Comparison of ENCODE assay signal across 8 mouse cellular contexts in genomic region chr7:80825843-80826403, GRCm38 (mm10). TPM values are rescaled to one million over a fixed set of nuclear protein-coding genes. Genes with fewer than 3 reads are reported as not detected.
A peak's percentile ranks its signal among the peaks of the same experiment; 100 is the strongest.
DNase-seq lines count a peak whose midpoint lies in the region; ATAC-seq lines count a peak whose summit lies in the region.

Gene Iqgap1 (minus strand): TSS chr7:80825974.

- WGBS in kidney, embryonic 16.5 days: 30% methylated on average over 11 of the region's 11 CpGs
- WGBS in forebrain, embryonic 16.5 days: 81% methylated on average over 11 of the region's 11 CpGs
- 75% methylated on average over 11 of the region's 11 CpGs for WGBS in hindbrain, embryonic 16.5 days

- no peak within 1 kb of the TSS for H3K9ac ChIP-seq in kidney, embryonic 16.5 days (replicated peaks; ENCODE audit: low read length)
- no peak within 1 kb of the TSS for H3K9ac ChIP-seq in forebrain, embryonic 16.5 days (replicated peaks; ENCODE audit: low read depth, low read length)
- H3K9ac ChIP-seq in hindbrain, embryonic 16.5 days (ENCODE audit: low read depth, low read length): no peak within 1 kb of the TSS

- H3K9me3 ChIP-seq in kidney, embryonic 16.5 days (ENCODE audit: low read length): no peaks in the 10 kb centered on the region
- H3K9me3 ChIP-seq in forebrain, embryonic 16.5 days (ENCODE audit: control insufficient read depth, low read length): no peaks in the 10 kb centered on the region
- no peaks in the 10 kb centered on the region for H3K9me3 ChIP-seq in hindbrain, embryonic 16.5 days (ENCODE audit: control insufficient read depth, low read length)

- ATAC-seq in kidney, embryonic 16.5 days (ENCODE audit: low FRiP score, low TSS enrichment): peak; percentile 27; the same call in 1 of the 2 replicates
- ATAC-seq in forebrain, embryonic 16.5 days: no peak
- ATAC-seq in hindbrain, embryonic 16.5 days: no peak
- ATAC-seq in frontal cortex, adult (ENCODE audit: low TSS enrichment): no peak

- no peaks in the 10 kb centered on the region for H3K36me3 ChIP-seq in kidney, embryonic 16.5 days (ENCODE audit: insufficient read depth, low read length)
- H3K36me3 ChIP-seq in forebrain, embryonic 16.5 days (ENCODE audit: control insufficient read depth, insufficient read depth): no peaks in the 10 kb centered on the region
- no peaks in the 10 kb centered on the region for H3K36me3 ChIP-seq in hindbrain, embryonic 16.5 days (ENCODE audit: control insufficient read depth, insufficient read depth, low read length)

- no peaks in the 10 kb centered on the region for H3K27me3 ChIP-seq in kidney, embryonic 16.5 days (ENCODE audit: insufficient read depth, low read length)
- no peaks in the 10 kb centered on the region for H3K27me3 ChIP-seq in forebrain, embryonic 16.5 days (replicated peaks; ENCODE audit: control insufficient read depth, insufficient read depth, low read length)
- H3K27me3 ChIP-seq in hindbrain, embryonic 16.5 days (replicated peaks; ENCODE audit: control insufficient read depth, insufficient read depth, low read length): no peaks in the 10 kb centered on the region

- DNase-seq in kidney, postnatal 25 days: no peak
- DNase-seq in R1 (ENCODE audit: low read depth, low spot score): peak; percentile 63
- peak; percentile 43 for DNase-seq in lung, postnatal 10 days
- DNase-seq in right cerebral cortex, postnatal 25 days: no peak

- peak within 1 kb of the TSS; percentile 92 for H3K27ac ChIP-seq in kidney, embryonic 16.5 days (ENCODE audit: low read length)
- H3K27ac ChIP-seq in forebrain, embryonic 16.5 days (ENCODE audit: low read length): no peak within 1 kb of the TSS
- no peak within 1 kb of the TSS for H3K27ac ChIP-seq in hindbrain, embryonic 16.5 days (ENCODE audit: low read depth, low read length)

- no peak within 1 kb of the TSS for H3K4me3 ChIP-seq in kidney, embryonic 16.5 days (ENCODE audit: low read length)
- no peak within 1 kb of the TSS for H3K4me3 ChIP-seq in forebrain, embryonic 16.5 days (replicated peaks; ENCODE audit: low read length)
- H3K4me3 ChIP-seq in hindbrain, embryonic 16.5 days (ENCODE audit: low read length): no peak within 1 kb of the TSS

- H3K4me1 ChIP-seq in kidney, embryonic 16.5 days (ENCODE audit: insufficient read depth, low read length): peaks cover 37% of the 10 kb centered on the region
- H3K4me1 ChIP-seq in forebrain, embryonic 16.5 days (replicated peaks; ENCODE audit: control insufficient read depth, insufficient read depth, low read length): no peaks in the 10 kb centered on the region
- H3K4me1 ChIP-seq in hindbrain, embryonic 16.5 days (ENCODE audit: control insufficient read depth, insufficient read depth, low read depth, low read length): no peaks in the 10 kb centered on the region

- peak within 1 kb of the TSS; percentile 34 for H3K4me2 ChIP-seq in kidney, embryonic 16.5 days (replicated peaks; ENCODE audit: low read depth, low read length)
- no peak within 1 kb of the TSS for H3K4me2 ChIP-seq in forebrain, embryonic 16.5 days (ENCODE audit: low read length)
- no peak within 1 kb of the TSS for H3K4me2 ChIP-seq in hindbrain, embryonic 16.5 days (ENCODE audit: low read length)

RNA-seq across cellular contexts. Expression of gene Iqgap1, which starts in this region (rescaled TPM):
- polyA plus RNA-seq in kidney, embryonic 16.5 days (2015; fragmentation: Nextera tagmentation; extraction: Ambion mirVana): 97.7 and 101 TPM in 2 replicates
- 24.5 and 25.9 TPM in 2 replicates for polyA plus RNA-seq in forebrain, embryonic 16.5 days (2015; fragmentation: Nextera tagmentation; extraction: Ambion mirVana)
- 19.2 and 20.7 TPM in 2 replicates for polyA plus RNA-seq in hindbrain, embryonic 16.5 days (2015; fragmentation: Nextera tagmentation; extraction: Ambion mirVana)

Comparison
In these comparisons a context has a peak if more than half of its experiments do, and no peak if none do; other contexts are left out.
1. DNase-seq: peak in R1 (single experiment) and lung, postnatal 10 days (single experiment); none in kidney, postnatal 25 days (0 of 2) and right cerebral cortex, postnatal 25 days (single experiment).